Mouse (Mus musculus) left cerebral cortex, adult 11 months (tissue): ENCODE data around the gene 6330409D20Rik.

ENCODE experiments used
- DNase-seq: peaks from one replicate; pipeline ENCODE4 v3.0.0; 2022; ENCODE audit warnings: low spot score

The 6330409D20Rik gene

DNA sequence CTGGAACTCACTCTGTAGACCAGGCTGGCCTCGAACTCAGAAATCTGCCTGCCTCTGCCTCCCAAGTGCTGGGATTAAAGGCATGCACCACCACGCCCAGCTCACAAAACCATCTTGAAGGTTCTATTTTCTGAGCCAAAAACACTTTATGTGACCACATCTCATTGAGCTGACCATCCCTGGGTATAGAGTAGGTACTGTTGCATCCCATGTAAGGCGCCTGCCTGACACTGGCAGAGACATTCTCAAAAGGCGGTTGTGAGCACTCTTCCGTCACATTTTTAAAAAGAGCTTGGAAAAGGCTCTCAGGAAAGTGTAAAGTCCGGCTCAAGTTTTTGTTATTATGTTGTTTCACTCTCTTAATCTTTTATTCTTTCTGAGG, 15.8 kb upstream of the 6330409D20Rik start:
- DNase-seq = no peak

DNA sequence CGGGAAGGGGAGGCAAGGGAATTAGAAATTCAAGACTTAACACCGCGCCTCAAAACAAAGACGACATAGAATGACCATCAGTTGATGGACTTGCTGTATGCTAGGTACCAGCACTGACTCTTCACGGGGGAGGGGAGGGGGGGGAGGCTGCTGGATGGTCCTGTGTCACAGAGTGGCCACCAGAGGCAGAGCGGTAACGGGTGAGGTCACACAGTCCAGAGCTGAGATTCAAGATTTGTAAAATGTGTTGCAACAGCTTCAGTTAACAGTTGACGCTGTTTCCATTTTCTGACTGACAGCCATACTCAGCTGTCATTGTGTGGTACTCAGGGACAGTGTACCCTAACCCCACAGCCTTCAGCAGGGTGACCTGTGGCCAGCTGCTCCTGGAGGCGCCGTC, 11.4 kb upstream of the 6330409D20Rik start:
- no peak for DNase-seq

DNA sequence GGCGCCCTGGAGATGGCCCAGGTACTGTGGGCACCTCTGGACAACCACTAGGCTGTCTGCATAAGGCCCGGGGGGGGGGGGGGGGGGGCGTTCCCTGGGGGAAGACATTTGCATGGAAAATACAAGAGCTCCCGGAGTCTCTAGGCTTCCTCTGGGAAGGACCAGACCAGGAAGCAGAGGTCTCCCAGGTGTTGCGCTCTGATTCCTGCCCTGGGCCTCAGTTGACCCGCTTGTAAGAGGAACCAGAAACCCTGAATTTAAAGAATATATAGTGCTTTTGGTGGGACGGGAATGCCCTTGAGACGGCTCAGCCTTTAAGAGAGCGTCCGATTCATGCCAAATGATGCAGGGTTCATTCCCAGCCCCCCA, 10.8 kb upstream of the 6330409D20Rik start:
- no peak for DNase-seq

DNA sequence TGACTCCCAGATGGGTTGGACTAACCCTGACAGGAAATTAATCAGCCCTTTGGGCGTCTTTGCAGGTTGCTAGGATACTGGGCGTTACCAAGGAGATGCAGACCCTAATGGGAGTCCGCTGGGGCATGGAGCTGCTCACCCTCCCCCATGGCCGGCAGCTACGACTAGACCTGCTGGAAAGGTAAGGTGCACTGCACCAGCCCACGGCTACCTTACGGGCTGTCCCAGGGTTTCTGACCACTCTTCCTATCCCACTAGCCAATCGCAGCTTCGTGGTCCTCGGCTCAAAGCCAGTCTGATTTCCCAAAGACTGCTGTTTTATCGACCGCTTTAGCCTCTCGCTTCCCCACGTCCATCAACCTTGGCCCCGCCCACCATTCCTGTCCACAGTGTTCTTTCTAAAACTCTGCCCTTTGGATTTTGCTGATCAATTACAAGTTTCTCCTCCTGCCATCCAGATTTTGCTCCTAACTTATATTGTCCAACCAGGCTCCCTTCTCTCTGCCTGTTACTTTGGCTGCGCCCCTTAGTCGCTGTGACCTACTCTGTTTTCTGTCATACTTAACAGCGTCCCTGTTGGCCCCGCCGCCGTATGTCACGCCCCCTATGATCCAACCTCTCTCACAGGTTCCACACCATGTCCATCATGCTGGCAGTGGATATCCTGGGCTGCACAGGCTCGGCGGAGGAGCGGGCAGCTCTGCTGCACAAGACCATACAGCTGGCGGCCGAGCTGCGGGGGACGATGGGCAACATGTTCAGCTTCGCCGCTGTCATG, 10.3 kb upstream of the 6330409D20Rik start:
- DNase-seq = no peak

DNA sequence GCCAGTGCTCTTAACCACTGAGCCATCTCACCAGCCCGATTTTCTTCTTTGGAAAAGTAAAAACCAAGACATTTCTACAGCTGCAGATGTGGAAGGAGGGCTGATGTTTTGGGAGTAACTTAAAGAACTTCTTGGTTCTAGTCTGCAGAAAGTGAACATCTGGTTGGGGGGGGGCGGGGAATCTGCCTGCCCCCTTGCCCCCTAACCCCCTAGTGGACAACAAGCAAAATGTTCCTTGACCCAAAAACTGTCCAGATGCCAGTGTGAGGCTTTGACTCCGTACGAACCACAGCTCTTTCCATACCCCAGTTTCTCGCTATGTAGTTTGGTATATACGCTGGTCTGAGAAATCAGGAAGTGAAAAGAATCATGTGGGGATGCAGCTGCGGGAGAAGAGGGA, 9.4 kb upstream of the 6330409D20Rik start:
- DNase-seq = no peak

DNA sequence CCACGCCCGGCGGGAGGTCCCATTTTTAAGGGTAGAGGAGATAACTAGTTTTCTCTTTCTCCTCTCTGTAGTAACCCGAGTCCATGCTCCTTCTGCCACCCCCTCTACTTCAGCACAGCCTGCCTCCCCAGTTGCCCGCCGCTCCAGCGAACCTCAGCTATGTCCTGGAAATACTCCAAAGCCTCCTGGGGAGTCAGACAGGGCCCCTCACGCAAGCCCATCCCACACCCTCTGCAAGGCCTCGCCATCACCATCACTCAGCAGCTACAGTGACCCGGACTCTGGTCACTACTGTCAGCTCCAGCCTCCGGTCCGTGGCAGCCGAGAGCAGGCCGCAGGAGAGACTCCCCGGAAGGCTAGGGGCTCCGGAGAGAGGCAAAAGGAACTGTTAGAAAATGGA, 8.3 kb upstream of the 6330409D20Rik start:
- DNase-seq = no peak

DNA sequence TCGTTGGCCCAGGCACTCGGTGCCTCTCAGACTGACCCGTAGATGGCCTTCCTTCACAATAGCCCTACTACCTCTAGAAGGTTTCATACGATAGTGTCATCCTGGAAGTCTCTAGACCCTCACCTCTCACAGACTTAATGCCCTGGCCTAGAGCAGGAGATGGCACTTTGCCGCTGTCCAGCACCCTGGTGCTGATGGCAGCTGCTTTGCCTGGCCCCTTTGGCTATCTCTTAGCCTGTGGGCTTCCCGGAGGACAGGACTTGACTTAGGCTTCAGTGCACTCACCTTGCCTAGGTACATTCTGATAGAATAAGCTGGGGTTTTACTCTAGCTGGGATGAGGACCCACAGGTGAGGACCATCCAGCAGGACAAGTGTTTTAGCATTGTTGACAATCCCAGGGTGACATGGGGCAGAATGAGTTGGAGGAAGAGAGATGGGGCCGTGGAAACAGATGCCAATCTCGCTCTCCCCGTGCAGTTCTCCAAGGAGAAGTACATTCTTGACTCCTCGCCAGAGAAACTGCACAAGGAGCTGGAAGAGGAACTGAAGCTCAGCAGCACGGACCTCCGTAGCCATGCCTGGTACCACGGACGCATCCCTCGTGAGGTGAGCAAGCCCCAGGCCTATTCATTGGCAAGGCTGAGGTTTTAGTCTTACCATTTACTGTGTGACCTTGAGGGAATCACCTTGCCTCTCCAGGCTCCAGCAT, 3.6 kb upstream of the 6330409D20Rik start:
- DNase-seq = no peak

DNA sequence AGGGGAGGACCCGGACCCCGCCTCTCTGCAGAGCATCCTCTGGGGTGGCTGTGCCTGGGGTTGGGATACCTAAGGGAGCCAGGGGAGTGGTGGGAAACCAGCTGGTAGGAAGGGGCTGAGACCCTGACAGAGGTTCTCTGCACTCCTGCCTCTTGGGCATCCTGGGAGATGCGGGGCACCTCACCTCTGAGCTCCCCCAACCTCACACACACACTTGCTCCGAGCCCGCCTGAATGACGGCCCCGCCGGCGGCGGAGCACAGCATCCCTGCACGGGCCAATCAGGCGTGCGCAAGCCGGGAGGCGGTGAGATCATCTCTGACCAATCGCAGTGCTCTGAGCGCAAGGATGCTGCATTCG, 1.3 kb upstream of the 6330409D20Rik start:
- DNase-seq = peak; percentile 79

DNA sequence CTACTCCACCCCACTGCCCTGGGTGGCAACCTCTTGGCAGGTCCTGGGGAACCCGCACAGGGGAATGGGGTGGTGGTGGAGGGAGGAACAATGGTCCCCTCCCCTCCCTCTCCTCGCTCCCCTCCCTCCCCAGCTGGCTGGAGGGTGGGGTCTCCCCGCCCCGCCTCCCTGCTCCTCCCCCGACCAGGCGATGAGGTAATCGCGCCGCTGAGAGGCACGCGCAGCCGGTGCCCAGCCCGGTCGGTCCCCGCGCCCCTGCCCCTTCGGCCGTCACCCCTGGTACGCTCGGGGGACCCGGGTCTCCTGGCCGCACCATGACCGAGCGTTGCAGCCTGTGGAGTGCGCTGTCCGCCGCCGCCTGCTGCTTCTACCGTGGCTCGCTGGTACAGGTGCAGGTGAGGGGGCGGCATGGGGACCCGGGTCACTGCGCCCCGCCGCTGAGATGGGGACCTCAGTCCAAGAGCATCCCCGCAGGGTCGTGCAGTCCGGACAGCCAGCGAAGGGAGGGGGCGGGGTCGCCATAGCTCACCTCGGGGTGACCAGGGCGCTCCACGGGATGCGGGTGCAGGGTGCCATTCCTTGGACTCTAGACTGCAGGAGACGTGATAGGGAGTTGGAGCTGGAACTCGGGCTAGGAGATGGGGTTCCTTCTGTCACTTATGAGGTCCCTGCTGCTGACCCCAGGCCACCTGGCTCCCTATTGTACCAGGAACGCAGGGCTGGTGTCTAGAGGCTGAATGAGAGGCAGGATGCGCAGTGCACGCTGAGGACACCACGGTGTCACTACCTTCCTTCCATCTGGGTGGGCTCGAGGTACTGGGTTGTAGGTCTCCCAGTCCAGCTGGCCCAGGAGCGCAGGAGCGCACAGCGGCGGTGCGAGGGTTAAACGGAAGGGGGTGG, 707 bp upstream of the 6330409D20Rik start:
- DNase-seq = no peak

DNA sequence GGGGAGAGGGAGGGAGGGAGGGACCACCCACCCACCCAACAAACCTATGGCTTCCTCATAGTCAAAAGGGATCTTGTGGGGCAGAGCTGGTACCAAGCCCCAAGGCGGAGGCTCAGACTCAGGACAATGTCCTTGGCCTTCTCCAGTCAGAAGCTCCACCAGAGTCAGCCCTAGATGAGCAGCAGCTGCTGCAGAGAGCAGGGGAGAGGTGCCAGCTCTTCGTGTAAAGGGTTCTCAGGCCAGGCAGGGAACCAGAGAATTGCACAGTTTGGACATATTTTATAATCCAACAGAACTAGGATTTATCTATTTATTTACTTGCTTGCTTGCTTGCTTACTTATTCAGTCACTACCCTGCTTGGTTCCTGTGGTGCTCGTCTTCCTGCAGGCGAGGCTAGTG, 1.5 kb downstream of the 6330409D20Rik start:
- no peak for DNase-seq

DNA sequence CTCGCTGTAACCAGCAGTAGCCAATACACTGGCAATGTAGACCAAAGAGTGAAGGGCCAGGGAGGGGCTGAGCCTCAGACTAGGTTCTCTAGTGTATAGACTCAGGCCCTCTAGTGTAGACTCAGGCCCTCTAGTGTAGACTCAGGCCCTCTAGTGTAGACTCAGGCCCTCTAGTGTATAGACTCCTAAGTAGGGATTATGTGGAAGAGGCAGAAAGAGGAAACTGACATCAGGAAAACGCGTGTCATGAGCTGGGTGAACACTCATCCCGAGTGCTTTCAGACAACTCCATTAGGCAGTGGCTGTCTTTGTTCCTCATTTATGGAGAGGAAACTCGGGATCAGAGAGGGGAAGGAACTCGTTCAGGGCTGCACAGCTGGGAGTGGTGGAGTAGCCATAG, 3.8 kb downstream of the 6330409D20Rik start:
- DNase-seq = no peak

DNA sequence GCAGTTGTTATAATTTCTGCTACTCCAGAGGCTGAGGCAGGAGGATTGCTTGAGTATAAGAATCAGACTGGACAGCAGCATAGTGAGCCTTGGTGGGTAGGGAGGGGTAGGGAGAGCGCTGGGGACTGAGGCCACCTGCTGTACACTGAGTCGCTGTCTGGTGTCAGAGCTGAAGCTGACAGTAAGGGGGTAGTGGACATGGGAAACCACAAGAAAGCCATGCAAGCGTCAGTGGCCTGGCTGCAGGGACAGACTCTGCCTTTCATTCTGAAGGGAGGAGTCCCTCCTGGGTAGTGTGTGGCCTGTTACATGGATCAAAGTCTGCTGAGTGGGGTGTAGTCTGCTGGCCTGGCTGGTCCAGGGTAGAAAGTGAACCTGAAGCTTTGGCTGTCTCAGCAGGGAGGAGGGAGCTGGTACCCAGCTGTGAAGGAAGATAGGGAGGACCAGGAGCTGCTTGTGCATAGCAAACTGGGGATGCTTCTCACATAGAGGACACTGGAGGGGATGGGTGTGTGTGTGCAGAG, 4.4 kb downstream of the 6330409D20Rik start:
- no peak for DNase-seq

DNA sequence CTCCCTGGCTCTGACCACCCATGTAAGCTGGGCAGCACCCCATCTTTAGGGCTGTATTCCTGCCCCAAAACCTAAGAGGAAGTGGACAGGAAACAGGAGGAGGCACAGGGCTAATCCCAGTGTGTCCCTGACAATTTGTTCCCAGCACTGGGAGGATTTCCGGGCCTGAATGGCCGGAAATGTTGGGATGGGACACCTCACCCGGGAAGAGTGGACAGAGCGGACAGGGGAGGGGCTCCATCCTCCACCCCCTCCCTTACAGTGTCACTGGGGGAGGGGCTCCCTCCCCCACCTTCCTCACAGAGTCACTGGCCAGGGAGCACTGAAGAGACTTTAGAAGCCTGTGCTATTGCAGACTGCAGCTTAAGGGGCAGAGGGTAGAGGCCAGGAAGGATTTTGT, 5.9 kb downstream of the 6330409D20Rik start:
- no peak for DNase-seq

DNA sequence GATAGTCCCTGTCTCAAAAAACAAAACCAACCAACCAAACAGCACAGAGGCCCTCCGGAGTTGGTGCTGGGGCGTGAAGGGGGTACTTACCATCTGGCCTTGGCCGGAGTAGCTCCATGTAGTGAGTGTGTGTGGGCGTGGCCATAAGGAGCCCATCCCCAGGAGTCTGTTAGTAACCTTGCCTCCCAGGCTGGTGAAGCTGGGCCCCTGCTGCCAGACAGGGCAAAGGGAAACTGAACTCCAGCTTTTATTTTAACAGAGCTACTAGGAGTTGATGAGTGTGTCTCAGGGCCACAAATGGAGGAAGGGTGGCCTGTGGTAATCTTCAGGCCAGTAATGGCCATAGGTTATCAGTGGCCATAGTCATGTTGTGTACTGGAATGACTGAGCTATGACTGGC, 6.3 kb downstream of the 6330409D20Rik start:
- DNase-seq = no peak

DNA sequence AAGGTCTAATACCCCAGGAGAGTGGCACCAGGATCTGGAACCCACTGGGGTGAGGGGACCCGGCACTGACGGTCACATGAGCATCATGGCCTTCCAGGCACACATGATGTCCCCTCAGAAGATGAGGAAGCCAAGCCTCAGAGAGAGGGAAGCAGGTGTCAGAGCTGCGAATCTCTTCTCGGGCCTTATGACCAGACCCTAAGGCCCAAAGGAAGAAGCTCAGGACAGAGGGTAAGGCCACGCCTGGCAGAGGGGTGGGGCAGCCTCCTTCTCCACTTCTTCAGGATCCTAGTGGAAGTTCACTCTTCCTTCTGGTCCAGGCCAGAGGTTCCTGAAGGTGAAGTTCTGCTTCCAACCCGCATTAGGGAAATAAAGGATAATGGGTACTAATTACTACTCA, 8.1 kb downstream of the 6330409D20Rik start:
- no peak for DNase-seq

DNA sequence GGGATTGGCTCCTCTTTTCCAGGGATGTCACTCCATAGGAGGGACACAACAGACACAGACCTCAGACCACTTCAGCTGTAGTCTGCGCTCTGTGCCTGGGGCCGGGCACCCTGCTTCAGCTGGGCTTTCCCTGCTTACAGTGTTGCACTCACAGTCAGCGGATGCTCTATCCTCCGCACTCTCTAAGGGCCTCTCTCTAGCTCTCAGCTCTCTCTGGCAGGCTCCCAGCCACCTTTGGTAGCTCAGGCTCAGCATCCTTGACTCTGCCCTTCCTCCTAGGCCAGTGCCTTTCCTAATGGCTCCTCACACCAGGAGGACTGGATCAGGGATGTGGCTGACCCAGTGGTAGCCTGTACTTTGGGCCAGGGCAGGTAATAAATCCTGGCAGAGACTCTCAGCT, 8.9 kb downstream of the 6330409D20Rik start:
- DNase-seq = no peak

DNA sequence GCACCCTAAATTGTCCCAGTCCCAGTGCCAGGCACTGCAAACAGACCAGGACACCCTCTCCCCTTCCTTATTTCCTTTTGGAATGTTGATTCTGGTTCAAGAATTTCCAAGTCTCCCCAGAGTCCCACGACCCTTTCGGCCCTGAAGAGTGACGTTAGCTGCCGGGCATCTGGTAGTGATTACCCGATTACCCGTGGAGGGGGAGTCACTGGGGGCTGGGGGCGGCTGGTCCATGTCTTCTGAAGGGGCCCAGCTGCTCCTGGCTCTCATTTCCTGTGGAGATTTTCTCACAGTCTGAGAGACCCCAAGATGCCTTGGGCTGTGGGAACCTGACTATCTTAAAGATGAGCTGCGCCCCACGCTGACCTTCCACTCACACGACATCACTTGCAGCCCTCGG, 10.0 kb downstream of the 6330409D20Rik start:
- no peak for DNase-seq

DNA sequence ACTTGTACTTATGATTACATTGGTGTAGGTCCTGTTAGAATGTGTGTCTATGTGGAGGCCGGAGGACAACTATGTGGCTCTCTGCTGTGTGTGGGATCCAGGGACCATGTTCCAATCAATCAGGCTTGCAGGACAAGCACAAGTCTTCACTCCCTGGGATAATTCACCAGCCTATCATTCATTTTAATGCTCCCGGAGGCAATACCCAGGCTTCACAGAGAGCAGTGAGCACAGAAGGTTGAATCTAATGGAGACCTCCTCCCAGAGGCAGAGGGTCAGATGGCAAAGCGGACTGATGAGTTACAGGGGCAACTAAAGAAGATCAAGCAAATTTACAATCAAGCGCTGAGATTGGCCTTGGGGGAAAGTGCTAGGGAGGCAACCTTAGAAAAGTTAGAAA, 11.3 kb downstream of the 6330409D20Rik start:
- DNase-seq = no peak

DNA sequence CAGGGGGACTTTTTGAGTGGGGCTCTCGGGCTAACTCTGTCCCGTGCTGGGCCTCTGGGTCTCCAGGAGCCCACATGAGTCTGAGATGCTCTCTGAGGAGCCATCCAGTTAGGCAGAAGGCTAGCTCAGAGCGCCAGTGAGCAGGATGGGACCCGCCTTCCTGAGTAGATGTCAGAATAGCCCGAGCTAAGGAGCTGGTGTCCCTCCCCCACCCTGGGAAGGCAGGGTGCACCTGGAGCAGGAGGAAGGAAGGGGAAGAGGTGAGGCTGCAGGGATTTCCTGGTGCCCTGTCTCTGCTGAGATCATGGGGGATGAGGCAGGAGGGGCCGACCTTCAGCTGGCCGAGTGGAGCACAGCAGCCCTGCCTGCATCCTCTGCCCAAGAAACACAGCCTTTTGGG, 12.4 kb downstream of the 6330409D20Rik start:
- DNase-seq = no peak

DNA sequence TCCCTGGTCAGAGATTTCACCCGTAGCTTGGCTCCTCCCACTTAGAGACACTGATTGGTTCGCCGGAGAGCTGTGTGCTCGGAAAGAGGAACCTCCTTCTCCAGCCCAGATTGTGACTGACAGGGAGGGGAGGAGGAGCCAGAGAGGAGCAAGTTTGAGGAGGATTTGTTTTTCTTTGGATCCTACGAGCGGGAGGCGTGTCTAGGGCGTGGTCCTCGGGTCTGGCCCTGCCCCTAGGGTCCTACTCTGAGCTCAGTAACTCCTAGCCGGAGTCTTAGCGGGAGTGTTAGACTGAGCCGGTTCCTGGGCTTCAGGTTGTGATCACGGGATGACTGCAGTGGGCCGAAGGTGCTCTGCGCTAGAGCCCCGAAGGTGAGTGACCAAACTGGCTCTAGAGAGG, 13.4 kb downstream of the 6330409D20Rik start:
- DNase-seq = peak; percentile 75

DNA sequence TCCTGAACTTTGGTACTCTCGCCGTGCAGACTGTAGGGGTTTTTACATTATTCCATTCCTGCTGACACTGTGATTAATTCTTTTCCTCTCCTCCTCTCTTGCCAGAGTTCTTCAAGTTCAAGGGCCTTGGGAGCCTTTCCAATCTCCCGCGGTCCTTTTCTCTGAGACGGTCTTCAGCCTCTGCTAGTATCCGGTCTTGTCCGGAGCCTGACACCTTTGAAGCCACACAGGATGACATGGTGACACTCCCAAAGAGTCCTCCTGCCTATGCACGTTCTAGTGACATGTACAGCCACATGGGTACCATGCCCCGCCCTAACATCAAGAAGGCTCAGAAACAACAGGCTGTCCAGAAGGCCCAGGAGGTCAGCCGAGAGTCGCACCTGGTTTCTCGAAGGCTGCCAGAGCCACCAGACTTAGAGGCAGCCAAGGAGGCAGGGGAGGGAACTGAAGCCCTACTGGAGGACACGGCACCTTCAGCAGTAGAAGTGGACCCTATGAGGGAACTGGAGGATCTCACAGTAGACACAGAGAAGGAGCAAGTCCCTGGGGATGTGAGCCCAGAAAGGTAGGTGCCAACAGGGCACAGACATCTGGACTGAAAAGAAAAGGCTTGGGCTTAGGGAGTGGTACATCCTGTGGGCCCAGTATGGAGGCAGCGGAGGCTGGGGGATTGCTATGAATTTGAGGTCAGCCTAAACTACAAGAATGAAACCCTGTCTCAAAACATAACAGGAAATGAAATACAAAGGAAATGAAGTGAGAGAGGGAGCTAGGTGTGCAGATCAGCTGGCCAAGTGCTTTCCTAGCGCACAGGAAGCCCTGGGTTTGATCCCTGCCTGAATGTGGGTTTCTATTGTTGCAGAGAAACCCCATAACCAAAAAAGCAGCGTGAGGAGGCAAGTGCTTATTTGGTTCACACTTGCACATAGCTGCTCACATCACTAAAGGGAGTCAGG, 15.7 kb downstream of the 6330409D20Rik start:
- no peak for DNase-seq

DNA sequence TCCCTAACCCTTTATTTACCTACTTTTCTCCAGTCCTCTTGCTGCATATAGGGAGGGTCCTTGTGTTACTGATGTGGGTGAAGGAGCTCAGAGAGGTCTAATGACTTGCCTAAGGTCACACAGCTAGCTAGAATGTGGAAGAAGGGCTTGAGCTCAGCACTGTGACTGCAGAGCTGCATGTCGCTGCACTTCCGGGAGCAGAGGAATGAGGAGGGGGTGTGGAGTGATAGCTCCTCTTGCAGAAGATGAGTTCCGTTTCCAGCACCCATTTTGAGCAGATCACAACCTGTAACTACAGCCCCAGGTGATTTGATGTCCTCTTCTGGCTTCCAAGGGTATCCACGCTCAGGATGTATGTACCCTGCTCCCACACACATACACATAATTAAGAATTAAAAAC, 16.7 kb downstream of the 6330409D20Rik start:
- no peak for DNase-seq
